Mouse (Mus musculus) brain, embryonic 14.5 days (tissue): ENCODE data around the gene Olfr1420.
"Not testable (repeated sequence)": the region's sequence is repeated elsewhere in the genome, so short reads cannot be mapped to it uniquely, and the experiment has no call there.

Experiments used
- CTCF ChIP-seq: fragments of 200-500 bp; IDR thresholded peaks from 2 replicates; pipeline ENCODE4 v1.5.1; 2012; ENCODE audit warnings: inconsistent platforms, mild to moderate bottlenecking, moderate library complexity, borderline replicate concordance; ENCODE audit not compliant: insufficient read depth, insufficient read length; ENCODE audit errors: extremely low read depth
- POLR2A ChIP-seq: fragments of 200-500 bp; IDR thresholded peaks from 2 replicates; pipeline ENCODE4 v1.6.1; 2012; ENCODE audit warnings: mild to moderate bottlenecking, inconsistent platforms, borderline replicate concordance; ENCODE audit not compliant: poor library complexity, insufficient read depth, insufficient read length, severe bottlenecking; ENCODE audit errors: extremely low read depth

GRCm38 (mm10) chr19:11922515-11922914 is 36.1 kb downstream of the Olfr1420 start:
- TF ChIP-seq POLR2A, CTCF: not testable (repeated sequence)
